Mouse (Mus musculus) embryonic fibroblast, embryonic 13.5 days (primary cell): ENCODE data around the gene Minos1.

Experiments
- CTCF ChIP-seq: IDR thresholded peaks from 2 replicates; pipeline ENCODE4 v1.5.1; 2011; ENCODE audit warnings: mild to moderate bottlenecking, control low read depth, low read length, moderate library complexity, borderline replicate concordance; ENCODE audit not compliant: insufficient read depth
- POLR2A ChIP-seq: IDR thresholded peaks from 2 replicates; pipeline ENCODE4 v1.6.1; 2011; ENCODE audit warnings: low read depth, mild to moderate bottlenecking, control low read depth, low read length, moderate library complexity

- no peak for TF ChIP-seq CTCF
- no peak for TF ChIP-seq POLR2A
Observed at GRCm38 (mm10) chr4:139136011-139136410, 5.1 kb upstream of the Minos1 start.
